Mouse (Mus musculus) layer of hippocampus, postnatal 25 days (tissue): Measurements from ENCODE around the gene Vwa3b. TPM values are rescaled to one million over a fixed set of nuclear protein-coding genes. Genes with fewer than 3 reads are reported as not detected.

Source experiments
- DNase-seq, 2 experiments: peaks; one replicate each; pipeline ENCODE4 v3.0.0; 2022; ENCODE audit warnings: mixed read lengths in 2 of 2, low spot score in 1 of 2; ENCODE audit errors: extremely low spot score in 1 of 2
- total RNA-seq, 2 experiments: library from RNA; stranded (reverse); gene quantifications; 2 replicates each; pipeline ENCODE4 v1.2.3; 2021

Gene Vwa3b
- total RNA-seq, 2 experiments from 2014 or later, result 19.6 to 21.1 TPM

GRCm38 (mm10) chr1:37113781-37114180 is 87.4 kb downstream of the Vwa3b start:
- no peak for DNase-seq

- no peak for DNase-seq
These were observed 89.5 kb downstream of the Vwa3b start for GRCm38 (mm10) chr1:37115847-37116246.

DNA sequence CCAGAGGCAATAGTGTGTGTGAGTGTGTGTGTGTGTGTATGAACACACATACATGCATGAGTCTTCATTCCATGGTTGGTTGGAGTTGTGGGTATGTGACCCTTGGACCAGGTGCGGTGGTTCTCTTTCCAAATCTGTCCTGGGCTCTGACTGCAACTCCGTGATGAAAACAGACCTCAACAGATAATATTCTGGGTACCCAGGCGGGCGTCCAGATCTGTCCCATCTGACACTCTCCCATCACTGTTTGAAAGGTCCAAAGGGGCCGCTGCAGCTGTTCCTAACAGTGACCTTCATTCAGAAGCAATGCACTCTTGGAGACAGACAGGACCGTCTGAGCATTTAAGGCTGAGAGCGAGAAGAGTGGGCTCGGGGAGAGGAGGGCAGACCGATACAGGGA is 90.2 kb downstream of the Vwa3b start:
- no peak for DNase-seq

DNA sequence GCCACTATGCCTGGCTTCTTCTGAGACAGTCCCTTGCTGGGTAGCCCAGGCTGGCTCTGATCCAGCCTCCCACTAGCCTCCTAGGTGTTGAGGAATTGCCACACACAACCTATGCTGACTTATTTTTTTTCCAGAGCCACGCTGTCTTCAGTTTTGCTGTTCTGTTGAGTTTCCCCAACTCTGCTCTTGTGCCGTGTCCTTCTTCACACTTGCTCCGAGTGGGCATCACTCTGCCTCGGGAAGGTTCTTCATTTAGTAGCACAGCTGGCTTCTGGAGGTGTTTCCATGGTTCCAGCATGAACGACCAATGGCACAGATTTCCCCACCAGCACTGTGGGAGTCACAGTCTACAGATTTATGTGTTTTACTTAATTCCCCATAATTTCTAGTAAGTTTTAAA is 91.6 kb downstream of the Vwa3b start:
- DNase-seq, result no peak

GRCm38 (mm10) chr1:37122306-37122705 is 95.9 kb downstream of the Vwa3b start:
- no peak for DNase-seq

- DNase-seq, result no peak
These were observed 96.4 kb downstream of the Vwa3b start for GRCm38 (mm10) chr1:37122798-37123197.

GRCm38 (mm10) chr1:37124696-37125349 is 98.4 kb downstream of the Vwa3b start:
- no peak for DNase-seq

GRCm38 (mm10) chr1:37130012-37130570 is 103.7 kb downstream of the Vwa3b start:
- no peak for DNase-seq

GRCm38 (mm10) chr1:37131146-37131545 is 104.8 kb downstream of the Vwa3b start:
- DNase-seq, result no peak

DNA sequence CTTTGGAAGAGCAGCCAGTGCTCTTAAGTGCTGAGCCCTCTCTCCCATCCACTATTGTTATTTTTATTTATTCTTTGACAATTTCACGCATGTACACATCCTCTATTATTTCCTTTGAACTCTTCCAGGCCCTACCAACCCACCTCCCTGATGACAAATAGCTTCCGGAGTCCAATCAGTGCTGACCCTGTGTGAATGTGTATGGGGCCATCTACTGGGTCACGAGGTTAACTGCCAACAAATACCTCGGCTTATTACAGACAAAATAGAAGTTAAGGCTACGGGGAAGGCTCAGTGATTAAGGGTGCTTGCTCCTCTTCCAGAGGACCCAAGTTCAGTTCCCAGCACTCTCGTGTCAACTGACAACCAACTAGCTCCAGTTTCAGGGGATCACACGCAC is 106.0 kb downstream of the Vwa3b start:
- no peak for DNase-seq

DNA sequence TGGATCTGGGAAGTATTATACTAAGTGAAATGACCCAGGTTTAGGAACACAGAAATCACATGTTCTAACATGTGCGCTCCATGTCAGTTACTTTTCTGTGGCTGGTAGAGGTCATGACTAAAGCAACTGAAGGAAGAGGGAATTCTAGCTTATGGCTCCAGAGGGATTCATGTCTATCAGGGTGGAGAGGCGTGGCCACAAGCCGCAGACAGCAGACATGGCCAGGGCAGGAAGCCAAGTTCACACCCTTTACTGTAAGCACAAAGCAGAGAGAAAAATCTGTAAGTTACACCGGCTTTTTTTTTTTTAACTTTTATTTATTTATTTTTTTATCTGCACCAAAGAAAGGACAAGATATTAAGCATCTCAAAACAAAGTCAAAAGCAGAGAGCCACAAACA is 119.6 kb downstream of the Vwa3b start:
- no peak for DNase-seq

- peak in 1 of 2 experiments; percentile 9 for DNase-seq
These were observed 123.5 kb downstream of the Vwa3b start for GRCm38 (mm10) chr1:37149866-37150265.

DNA sequence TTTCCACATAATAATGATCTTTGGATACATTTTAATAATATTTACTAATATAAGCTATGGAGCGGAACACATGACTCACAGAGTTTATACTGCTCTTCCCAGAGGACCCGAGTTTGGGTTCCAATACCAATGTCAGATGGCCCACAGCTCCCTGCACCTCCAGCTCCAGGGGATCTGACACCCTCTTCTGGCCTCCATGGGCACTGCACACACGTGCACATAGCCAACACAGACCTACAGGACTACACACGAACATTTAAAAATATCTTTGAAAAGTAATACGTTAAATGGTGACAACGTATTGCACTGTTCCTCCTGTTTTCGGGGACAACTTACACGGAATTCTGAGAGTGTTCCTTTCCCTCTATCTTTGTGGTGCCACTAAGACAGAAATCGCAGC is 125.5 kb downstream of the Vwa3b start:
- no peak for DNase-seq

GRCm38 (mm10) chr1:37166066-37166465 is 139.7 kb downstream of the Vwa3b start:
- no peak for DNase-seq

GRCm38 (mm10) chr1:37167918-37168317 is 141.5 kb downstream of the Vwa3b start:
- no peak for DNase-seq

DNA sequence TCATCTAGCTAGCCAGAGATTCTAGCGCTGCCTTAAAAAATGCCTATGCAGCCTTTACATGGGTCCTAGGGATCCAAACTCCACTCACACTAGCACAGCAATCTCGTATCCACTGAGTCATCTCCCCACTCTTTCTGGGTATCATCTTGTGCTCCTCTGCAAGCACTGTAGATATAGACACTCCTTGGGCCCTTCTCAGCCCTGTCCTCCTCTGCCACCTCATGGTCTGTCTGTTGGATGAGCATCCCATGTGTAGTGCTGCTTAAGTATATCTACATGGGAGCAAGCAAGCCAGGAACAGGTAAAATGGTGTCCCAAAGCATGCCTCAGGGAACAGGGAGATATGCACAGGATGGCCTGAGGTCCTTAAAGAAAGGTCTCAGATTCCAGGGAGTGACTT is 151.5 kb downstream of the Vwa3b start:
- DNase-seq, result no peak

DNA sequence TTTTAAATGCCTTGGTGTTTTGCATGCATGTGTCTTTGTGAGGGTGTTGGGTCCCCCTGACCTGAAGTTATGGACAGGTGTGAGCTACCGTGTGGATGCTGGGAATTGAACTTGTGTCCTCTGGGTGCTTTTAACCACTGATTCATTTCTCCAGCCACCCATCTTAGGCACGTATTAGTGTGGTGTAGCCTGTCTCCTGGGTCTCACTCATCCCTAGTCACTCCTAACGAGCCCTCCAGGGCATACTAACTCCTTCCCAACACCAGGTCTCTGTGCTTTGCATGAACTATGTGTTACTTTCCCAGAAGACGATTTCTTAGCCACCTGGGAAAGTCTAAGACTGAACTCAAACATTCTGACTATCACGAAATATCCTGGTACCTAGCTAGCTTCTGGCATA is 153.5 kb downstream of the Vwa3b start:
- DNase-seq, result no peak

DNA sequence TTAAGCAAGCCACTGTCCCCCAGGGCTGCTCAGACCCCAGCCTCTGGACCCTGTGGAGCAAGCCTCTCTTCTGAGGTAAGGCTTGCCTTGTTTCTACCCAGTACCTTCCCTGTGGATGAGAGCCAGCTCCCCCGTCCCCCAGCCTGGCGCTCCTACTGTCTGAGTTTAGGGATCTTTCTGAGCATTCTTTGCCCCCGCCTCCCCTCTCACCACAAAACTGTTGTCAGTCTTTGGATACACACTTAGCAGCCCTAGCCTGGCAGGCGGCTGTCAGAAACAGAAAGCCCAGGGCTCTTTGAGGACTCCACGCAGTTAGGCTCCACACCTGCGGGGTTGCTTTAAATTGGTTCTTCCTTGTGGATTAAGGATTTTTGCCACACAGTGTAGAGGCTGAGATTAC is 160.7 kb downstream of the Vwa3b start:
- DNase-seq, result no peak

DNA sequence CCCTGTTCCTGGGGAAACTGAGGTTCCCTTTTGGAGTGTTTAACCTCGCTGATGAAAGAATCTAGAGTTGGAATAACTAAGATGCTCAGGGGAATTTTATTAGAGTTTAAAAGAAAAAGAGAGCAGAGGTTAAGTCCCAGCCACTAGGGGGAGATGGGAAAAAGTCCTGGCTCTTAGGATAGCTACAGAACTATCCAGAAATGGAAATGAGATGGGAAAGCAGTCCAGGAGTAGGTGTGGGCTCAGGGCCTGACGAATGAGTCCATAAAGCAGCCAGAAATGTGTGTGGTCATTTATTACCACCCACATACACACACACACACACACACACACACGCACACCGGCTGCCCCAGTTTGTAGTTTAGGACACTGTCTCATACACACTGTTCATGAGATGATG is 168.2 kb downstream of the Vwa3b start:
- no peak for DNase-seq

- no peak for DNase-seq
These were observed 175.0 kb downstream of the Vwa3b start for GRCm38 (mm10) chr1:37201406-37201805.

- DNase-seq, result no peak
These were observed 181.3 kb downstream of the Vwa3b start for GRCm38 (mm10) chr1:37207743-37208142.

DNA sequence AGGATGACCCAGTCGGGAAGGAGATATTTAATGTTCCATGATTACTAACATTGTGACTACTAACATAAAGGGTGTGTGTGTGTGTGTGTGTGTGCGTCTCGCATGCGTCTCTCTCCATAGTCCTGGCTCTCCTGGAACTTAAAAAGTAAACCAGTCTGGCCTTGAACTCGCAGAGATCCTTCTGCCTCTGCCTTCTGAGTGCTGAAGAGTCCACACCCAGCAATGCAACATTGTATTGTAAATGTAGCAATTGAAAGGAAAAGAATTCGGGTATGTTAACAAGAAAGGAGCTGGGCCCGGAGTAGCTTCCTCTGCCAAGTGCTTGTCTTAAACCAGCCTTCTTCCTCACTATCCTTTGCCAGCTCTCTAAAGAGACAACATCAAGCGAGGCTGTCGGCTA is 186.0 kb downstream of the Vwa3b start:
- no peak for DNase-seq

GRCm38 (mm10) chr1:37214144-37214543 is 187.7 kb downstream of the Vwa3b start, which contains the start of gene Cnga3:
Gene Cnga3 (plus strand): TSS chr1:37214434.
- no peak for DNase-seq
